Mouse (Mus musculus) liver, postnatal 0 days (tissue): ENCODE measurements at regions not wholly inside any gene's neighbourhood (a gene's known extent, or its start where the extent isn't known, plus 50 kb on each side); places are given as distances from the start of the nearest gene placed in this dataset.

ENCODE experiments used
- ATAC-seq: fragments of 200-750 bp; cut with Nextera tagmentation; 2 replicates; pipeline ENCODE4 v1.8.0; 2017; ENCODE audit warnings: mild to moderate bottlenecking, moderate library complexity
- DNase-seq: peaks from one replicate; pipeline ENCODE4 v3.0.0-alpha.2; 2016
- H3K27ac ChIP-seq: fragments of 300-500 bp; sonication (generic); 2 replicates; pipeline ENCODE4 v1.5.1; 2014; ENCODE audit warnings: antibody characterized with exemption, moderate library complexity, mild to moderate bottlenecking, low read depth
- H3K27me3 ChIP-seq: fragments of 300-500 bp; sonication (generic); 2 replicates; pipeline ENCODE4 v1.6.1; 2014; ENCODE audit warnings: low read length, control low read depth, mixed read lengths; ENCODE audit not compliant: insufficient read depth
- H3K36me3 ChIP-seq: fragments of 300-500 bp; sonication (generic); replicated peaks from 2 replicates; pipeline ENCODE4 v1.6.1; 2014; ENCODE audit warnings: mild to moderate bottlenecking, control low read depth, low read length, moderate library complexity, mixed read lengths; ENCODE audit not compliant: insufficient read depth
- H3K4me1 ChIP-seq: fragments of 300-500 bp; sonication (generic); 2 replicates; pipeline ENCODE4 v1.6.1; 2014; ENCODE audit warnings: antibody characterized with exemption, mild to moderate bottlenecking, control low read depth; ENCODE audit not compliant: insufficient read depth
- H3K4me2 ChIP-seq: fragments of 300-500 bp; sonication (generic); 2 replicates; pipeline ENCODE4 v1.6.1; 2014; ENCODE audit warnings: low read depth, mild to moderate bottlenecking, low read length, moderate library complexity, mixed read lengths
- H3K4me3 ChIP-seq: fragments of 300-500 bp; sonication (generic); 2 replicates; pipeline ENCODE4 v1.5.1; 2014; ENCODE audit warnings: low read depth, low read length
- H3K9ac ChIP-seq: fragments of 300-500 bp; sonication (generic); replicated peaks from 2 replicates; pipeline ENCODE4 v1.6.1; 2014; ENCODE audit warnings: mild to moderate bottlenecking, moderate library complexity
- H3K9me3 ChIP-seq: fragments of 300-500 bp; sonication (generic); 2 replicates; pipeline ENCODE4 v1.6.1; 2016; ENCODE audit warnings: mild to moderate bottlenecking, control low read depth, low read length, mixed read lengths
- CTCF ChIP-seq: sonication (generic); IDR thresholded peaks from 2 replicates; pipeline ENCODE4 v1.5.1; 2016; ENCODE audit warnings: antibody characterized with exemption, low read depth
- EP300 ChIP-seq: IDR thresholded peaks from 2 replicates; pipeline ENCODE4 v1.6.1; 2016; ENCODE audit warnings: antibody characterized with exemption, low read depth, mild to moderate bottlenecking
- WGBS: fragments of 180-500 bp; shearing (Covaris S2); extraction: QIAGEN DNeasy Blood & Tissue Kit; methylation state at CpG from one replicate; pipeline ENCODE4 v1.1.7; 2014; ENCODE audit not compliant: insufficient replicate concordance; 5-methylcytosine and 5-hydroxymethylcytosine counted together

DNA sequence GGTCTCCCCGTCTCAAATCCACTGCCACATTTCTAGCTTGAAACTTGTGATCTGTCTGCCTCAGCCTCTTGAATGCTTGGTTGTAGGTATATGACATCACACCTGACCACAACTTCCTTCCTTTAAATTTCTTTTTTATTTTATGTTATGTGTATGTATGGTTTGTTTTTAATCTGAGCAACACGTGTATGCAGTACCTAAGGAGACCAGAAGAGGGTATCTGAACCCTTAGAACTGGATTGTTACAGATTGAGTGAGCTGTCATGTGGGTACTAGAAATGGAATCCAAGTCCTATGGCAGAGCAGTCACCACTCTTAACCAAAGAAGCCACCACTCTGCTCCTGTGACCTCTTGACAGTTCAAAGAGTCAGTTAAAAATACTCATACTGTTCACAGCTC is 240.0 kb upstream of the Got2 start:
- TF ChIP-seq EP300 (no peak), CTCF (0 out of 2 replicates have a peak, but pooled peaks have one; percentile 4)
- Histone ChIP-seq H3K27ac (no peak overlapping the region), H3K27me3 (no peaks in the 10 kb centered on the region), H3K9ac (no peak overlapping the region), H3K4me3 (no peak overlapping the region), H3K4me1 (no peaks in the 10 kb centered on the region), H3K36me3 (no peaks in the 10 kb centered on the region), H3K9me3 (no peaks in the 10 kb centered on the region), H3K4me2 (no peak overlapping the region)
- ATAC-seq (no peak), DNase-seq (no peak)
- WGBS: 73% methylated on average over 2 of the region's 2 CpGs

GRCm38 (mm10) chr8:96100817-96101216 is 212.5 kb upstream of the Got2 start:
- Histone ChIP-seq H3K4me1 (no peaks in the 10 kb centered on the region), H3K27ac (no peak overlapping the region), H3K27me3 (no peaks in the 10 kb centered on the region), H3K4me2 (no peak overlapping the region), H3K36me3 (no peaks in the 10 kb centered on the region), H3K4me3 (no peak overlapping the region), H3K9me3 (no peaks in the 10 kb centered on the region), H3K9ac (no peak overlapping the region)
- WGBS: 78% methylated on average over 5 of the region's 5 CpGs
- DNase-seq (no peak), ATAC-seq (no peak)
- no peak for TF ChIP-seq EP300

- no peak for ATAC-seq
- TF ChIP-seq CTCF (no peak), EP300 (no peak)
- H3K4me1 ChIP-seq: no peaks in the 10 kb centered on the region
- H3K36me3 ChIP-seq: no peaks in the 10 kb centered on the region
- no peaks in the 10 kb centered on the region for H3K27me3 ChIP-seq
- no peak overlapping the region for H3K9ac ChIP-seq
- H3K4me2 ChIP-seq: no peak overlapping the region
- H3K4me3 ChIP-seq: no peak overlapping the region
- no peak for DNase-seq
- H3K27ac ChIP-seq: no peak overlapping the region
- H3K9me3 ChIP-seq: no peaks in the 10 kb centered on the region
- WGBS: 72% methylated on average over 3 of the region's 3 CpGs
Measured at GRCm38 (mm10) chr8:96092931-96093330, 204.6 kb upstream of the Got2 start.

- H3K27ac ChIP-seq: no peak overlapping the region
- TF ChIP-seq CTCF: no peak
- TF ChIP-seq EP300: no peak
- no peak for DNase-seq
- no peak overlapping the region for H3K4me3 ChIP-seq
- ATAC-seq: no peak
- no peaks in the 10 kb centered on the region for H3K36me3 ChIP-seq
- 76% methylated on average over 1 of the region's 1 CpGs for WGBS
- no peaks in the 10 kb centered on the region for H3K4me1 ChIP-seq
- no peaks in the 10 kb centered on the region for H3K27me3 ChIP-seq
- H3K4me2 ChIP-seq: no peak overlapping the region
- no peaks in the 10 kb centered on the region for H3K9me3 ChIP-seq
- H3K9ac ChIP-seq: no peak overlapping the region
Measured at GRCm38 (mm10) chr8:96090231-96090630, 201.9 kb upstream of the Got2 start.

DNA sequence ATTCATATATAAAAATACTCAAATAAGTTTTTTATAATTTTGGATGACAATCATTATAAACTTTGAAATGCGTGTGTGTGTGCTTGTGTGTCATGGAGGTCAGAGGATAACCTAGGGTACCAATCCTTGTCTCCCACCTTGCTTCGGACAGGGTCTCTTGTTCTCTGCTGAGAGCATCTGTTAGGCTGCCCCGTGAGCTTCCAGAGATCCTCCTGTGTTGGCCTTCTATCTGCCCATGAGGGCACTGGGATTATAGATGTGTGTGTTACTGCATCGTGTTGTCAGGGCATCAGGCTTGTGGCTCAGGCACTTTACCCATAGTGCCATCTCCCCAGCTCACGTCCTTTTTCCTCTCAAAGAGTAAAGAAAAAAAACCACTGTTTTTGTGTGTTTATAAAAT is 180.0 kb upstream of the Got2 start:
- DNase-seq (no peak), ATAC-seq (no peak)
- Histone ChIP-seq H3K9ac (no peak overlapping the region), H3K4me3 (no peak overlapping the region), H3K9me3 (no peaks in the 10 kb centered on the region), H3K27me3 (no peaks in the 10 kb centered on the region), H3K27ac (no peak overlapping the region), H3K4me2 (no peak overlapping the region), H3K36me3 (no peaks in the 10 kb centered on the region), H3K4me1 (no peaks in the 10 kb centered on the region)
- 63% methylated on average over 5 of the region's 5 CpGs for WGBS
- TF ChIP-seq CTCF (no peak), EP300 (no peak)

- TF ChIP-seq CTCF: no peak
- no peak for TF ChIP-seq EP300
- Histone ChIP-seq H3K9me3 (no peaks in the 10 kb centered on the region), H3K4me1 (no peaks in the 10 kb centered on the region), H3K9ac (no peak overlapping the region), H3K27me3 (no peaks in the 10 kb centered on the region), H3K4me2 (no peak overlapping the region), H3K36me3 (no peaks in the 10 kb centered on the region), H3K4me3 (no peak overlapping the region), H3K27ac (no peak overlapping the region)
- no peak for ATAC-seq
- DNase-seq: no peak
- 72% methylated on average over 3 of the region's 3 CpGs for WGBS
Measured at GRCm38 (mm10) chr8:96047686-96048085, 159.3 kb upstream of the Got2 start.

DNA sequence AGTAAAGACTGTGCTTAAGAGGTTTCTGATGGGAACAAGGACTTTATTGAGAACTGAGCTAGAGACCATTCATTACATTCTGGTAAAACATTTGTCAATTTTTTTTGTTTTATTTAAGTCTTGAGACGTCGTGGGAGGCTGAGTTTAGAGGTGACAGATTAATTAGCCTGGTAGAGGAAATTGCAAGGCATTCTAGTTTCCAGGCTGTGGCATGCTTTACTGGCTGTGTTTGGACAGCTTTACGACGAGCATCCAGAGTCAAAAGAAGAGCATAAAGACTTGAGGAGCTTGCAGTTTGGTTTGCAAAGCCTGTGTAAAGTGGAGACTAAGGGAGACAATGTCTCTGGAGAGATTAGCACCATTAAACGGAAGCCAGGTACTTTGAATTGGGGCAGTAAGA is 154.0 kb upstream of the Got2 start:
- 40% methylated on average over 5 of the region's 5 CpGs for WGBS
- ATAC-seq (no peak), DNase-seq (no peak)
- no peak overlapping the region for H3K27ac ChIP-seq
- H3K4me1 ChIP-seq: no peaks in the 10 kb centered on the region
- TF ChIP-seq CTCF (no peak), EP300 (no peak)
- no peak overlapping the region for H3K4me3 ChIP-seq
- H3K27me3 ChIP-seq: no peaks in the 10 kb centered on the region
- H3K9ac ChIP-seq: no peak overlapping the region
- H3K4me2 ChIP-seq: no peak overlapping the region
- H3K36me3 ChIP-seq: no peaks in the 10 kb centered on the region
- no peaks in the 10 kb centered on the region for H3K9me3 ChIP-seq
